Mouse (Mus musculus) spleen, postnatal 4 days (tissue): ENCODE results near the gene Pdgfb.

Source experiments
- DNase-seq, 2 experiments: peaks; one replicate each; pipeline ENCODE4 v3.0.0; 2022; ENCODE audit warnings: low spot score in 2 of 2

Gene Pdgfb

GRCm38 (mm10) chr15:80034366-80034765 is 19.6 kb upstream of the Pdgfb start:
- no peak for DNase-seq

DNA sequence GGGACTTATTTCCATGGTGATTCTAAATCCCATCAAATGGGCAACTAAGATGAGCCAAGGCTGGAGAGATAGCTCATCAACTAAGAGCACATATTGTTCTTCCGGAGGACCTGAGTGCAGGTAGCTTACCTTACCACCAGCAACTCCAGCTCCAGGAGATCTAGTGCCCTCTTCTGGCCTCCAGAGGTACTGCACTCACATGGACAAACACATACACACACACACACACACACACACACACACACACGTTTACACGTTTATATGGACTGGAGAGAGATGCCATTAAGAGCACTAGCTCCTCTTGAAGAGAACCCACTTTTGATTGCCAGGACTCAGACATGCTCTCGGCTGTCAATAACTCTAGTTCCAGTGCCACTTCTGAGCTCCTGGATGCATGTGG is 16.4 kb upstream of the Pdgfb start:
- DNase-seq: no peak

DNA sequence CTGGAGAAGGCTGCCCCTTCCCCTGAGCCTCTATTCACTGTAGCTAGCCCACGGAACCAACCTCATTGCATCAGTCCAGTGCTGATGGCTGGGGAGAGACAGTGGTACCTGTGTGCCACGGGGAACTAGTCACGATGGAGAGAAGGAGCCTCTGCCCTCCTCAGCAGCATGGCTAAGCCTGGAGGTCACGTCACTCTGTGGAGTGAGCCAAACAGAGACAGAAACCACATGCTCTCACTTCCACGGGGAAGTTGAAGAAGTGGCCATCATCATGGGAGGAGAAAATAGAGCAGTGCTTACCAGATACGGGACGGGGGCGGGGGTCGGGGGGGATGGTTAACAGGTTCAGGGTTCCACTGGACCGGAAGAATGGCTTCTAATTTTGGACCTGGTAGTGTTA is 15.6 kb upstream of the Pdgfb start:
- DNase-seq: no peak

GRCm38 (mm10) chr15:80028862-80029261 is 14.1 kb upstream of the Pdgfb start:
- no peak for DNase-seq

DNA sequence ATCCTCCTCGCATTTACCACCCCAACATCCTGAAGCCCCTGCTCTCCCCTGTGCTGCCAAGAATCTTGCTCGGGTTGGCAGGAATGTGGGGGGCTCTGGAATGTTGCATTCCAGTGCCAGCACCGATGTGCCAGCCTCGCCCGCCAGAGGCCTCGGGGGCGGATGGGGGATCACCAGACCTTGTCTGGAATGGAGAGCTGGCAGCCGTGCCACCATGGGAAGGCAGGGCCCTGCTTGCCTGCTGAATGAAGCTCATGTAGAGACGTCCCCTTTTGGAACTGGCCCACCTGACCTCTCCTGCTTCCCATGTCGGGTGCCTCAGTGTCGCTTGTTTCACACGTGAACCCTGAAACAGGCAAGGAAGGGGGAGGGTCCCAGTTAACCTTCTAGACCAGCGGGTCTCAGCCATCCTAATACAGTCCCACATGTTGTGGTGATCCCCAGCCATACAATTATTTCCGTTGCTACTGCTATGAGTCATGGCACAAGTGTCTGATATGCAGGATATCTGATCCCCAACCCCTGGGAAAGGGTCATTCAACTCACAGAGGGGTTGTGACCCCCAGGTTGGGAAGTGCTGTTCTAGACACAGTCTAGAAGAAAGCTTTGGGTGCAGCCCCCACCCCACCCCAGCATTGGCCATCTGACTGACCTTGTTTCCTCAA is 12.0 kb upstream of the Pdgfb start:
- no peak for DNase-seq

- DNase-seq: no peak
These were observed 11.3 kb upstream of the Pdgfb start for GRCm38 (mm10) chr15:80026061-80026460.

DNA sequence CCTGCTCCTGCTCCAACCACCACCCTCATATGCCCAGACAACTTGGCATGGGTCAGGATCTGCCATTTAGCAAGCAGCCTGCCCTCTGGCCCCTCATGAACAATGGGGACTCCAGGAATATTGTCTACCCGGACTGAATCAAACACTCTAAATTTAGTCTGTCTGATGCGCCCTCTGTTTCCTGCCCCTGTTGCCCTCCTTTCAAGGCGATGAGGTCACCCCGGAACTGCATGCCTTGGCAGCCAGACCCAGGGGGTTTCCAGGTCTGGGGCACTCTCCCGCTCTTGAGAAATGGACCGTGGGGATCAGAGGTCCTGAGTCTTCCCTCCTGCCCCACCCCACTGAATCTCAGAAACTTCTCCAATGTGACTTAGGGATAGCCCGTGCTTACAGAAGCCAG is 10.8 kb upstream of the Pdgfb start:
- no peak for DNase-seq

DNA sequence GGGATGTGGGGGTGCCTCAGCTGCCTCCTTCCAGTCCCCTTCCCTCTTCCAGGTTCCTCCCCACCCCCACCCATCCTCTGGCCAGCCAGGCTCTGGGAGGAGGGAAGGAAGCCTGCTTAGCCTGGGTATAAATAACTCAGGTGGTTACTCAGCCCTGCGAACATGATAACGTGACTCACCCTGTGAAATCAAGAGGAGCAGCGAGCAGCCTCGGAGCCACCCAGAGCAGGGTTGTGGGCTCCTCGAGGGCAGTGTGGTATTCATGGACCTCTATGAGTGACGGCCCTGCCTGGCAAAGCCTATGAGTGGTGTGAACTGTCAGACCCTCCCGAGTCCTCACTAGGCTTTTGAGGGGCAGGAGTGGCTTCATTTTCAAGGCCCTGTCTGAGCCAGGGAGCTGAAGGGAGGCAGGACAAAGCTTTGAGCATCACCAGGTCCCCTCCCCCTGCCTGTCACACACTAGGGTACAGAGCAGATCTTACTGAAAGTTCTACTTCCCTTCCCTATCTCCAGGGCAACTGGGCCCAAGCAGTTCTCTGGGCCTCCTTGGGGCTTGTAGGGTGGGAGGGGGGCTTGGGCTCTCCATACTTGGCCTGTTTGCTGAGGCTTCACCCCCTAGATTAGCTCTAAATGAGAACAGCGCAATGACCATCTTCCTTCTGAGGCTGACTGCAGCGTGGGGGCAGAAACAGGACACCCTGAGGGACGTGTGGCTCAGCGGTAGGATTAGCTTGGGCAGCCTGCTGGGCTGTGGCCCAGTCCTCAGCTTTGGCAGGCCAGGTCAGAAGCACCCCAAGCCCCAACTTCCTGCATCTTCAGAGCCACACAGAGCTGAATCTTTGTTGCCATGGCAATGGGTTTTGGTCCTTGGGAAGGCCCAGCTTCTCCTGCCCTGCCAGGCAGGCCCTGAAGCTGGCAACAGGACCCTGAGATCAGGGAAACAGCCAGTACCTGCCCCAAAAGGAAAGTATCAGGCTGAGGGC is 9.8 kb upstream of the Pdgfb start:
- no peak for DNase-seq

DNA sequence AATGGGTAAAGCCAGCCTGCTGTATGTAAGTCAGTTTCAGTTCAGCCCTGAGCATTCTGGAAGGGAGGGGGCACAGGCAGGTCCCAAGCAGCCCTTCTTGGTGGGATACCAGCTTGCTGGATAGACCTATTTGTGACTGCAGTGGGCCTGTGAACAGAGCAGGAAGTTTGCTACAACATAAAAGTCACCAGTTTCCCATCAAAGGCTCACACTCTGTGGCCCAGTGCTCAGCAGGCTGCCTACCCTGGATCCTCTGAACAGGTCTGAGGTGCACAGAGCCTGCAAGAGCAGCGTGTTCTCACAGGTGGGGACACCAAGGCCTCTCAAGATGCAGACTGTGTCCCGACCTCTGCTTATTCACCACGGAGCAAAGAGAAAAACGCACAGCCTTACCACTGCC is 5.7 kb upstream of the Pdgfb start:
- DNase-seq: no peak

GRCm38 (mm10) chr15:80019625-80020024 is 4.8 kb upstream of the Pdgfb start:
- no peak for DNase-seq

DNA sequence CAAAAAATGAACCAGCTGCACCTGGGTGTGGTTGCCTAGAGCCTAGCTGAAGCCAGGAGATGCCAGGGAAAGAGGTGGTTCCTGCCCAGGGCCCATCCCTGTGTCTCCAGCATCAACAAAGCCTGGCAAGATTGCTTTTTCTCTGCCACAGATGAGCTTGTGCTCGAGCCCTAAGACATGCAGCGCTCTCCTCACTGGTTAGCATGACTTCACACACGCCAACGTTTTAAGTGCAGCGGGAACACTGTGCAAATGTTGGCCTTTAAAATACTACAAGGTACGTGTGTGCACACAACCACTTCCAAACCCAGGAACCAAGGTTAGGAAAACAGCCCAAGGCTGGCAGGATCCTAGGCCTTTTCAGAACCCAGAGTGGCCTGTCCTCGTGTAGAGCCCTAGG is 4.4 kb upstream of the Pdgfb start:
- DNase-seq: no peak

GRCm38 (mm10) chr15:80016563-80017301 is 2.0 kb upstream of the Pdgfb start:
- no peak for DNase-seq

DNA sequence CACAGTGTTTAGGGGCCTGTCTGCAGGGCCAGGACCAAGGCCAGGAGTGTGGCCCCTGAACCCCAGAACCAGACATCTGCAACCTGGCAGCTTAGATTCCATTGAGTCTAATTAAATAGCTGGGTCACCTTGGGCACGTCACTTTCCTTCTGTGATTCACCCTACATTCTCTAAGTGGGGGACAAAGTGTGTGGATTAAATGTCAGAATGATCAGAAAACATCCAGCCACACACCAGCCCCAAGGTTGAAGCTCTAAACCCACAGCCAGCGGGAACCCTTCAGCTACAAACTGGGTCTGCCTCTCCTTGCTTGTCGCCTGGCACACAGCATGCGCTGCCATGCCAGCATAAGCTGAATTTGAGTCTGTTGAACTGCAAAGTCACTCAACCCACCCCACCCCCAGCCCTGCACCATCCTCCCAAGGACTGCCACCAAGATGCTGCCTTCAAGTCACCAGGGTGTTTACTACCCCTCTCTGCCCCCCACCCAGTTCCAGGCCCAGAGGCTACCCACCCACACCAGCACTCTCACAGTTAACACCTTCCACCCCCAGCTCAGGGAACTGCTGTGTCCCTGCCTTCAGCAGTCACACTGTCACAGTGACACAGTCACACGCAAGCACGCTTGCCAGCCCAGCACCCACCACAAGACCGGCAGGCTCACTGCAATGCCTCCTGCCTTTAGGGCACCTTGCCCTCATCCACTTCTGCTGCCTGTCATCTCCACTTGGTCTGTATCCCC is 605 bp upstream of the Pdgfb start:
- no peak for DNase-seq

DNA sequence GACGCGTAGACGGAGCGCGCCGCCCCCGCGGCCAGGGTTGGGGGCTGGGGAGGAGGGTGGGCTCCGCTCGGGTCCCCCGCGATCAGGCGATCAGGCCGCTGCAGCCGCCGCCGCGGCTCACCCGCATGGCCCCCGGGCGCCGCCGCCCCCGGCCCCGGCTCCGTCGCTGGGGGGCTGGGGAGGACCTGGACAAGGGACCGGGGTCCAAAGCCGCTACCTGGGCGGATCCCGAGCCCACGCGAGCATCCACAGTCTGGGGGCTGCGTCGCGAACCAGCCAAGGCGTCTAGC is 801 bp downstream of the Pdgfb start:
- DNase-seq: no peak

GRCm38 (mm10) chr15:80013256-80014030 is 1.3 kb downstream of the Pdgfb start:
- DNase-seq: no peak

DNA sequence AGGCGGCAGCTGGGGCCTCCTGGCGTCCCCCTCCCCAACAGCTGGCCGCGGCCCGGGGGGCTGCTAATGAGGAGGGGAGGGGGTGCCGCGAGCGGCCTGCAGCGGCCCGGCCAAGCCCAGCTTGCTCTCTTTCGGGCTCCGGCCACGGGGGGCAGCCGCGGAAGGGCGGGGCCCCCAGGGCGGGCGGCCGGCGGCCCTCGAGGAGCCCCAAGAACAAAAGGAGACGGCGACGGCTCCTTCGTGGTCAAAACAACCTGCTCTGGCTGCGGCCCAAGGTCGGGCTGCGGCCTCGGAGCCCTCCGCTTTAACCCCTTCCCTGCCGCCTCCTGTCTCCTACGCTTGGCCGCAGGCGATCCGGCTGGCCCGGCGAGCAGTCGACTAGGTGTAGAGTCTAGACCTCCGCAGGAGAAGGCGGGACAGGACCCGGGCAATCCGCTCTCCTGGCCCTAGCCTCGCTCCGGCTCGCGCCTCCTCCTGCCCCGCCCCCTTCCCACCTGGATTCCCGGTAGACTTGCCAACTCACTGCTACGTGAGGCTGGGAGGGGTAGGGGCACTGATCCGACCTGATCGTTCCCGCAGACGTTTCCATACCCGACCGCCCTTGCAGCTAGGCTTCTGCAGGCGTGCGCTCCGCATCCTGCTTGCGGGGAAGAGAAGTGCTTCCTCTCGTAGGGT is 2.1 kb downstream of the Pdgfb start:
- DNase-seq: no peak

- DNase-seq: no peak
These were observed 2.8 kb downstream of the Pdgfb start for GRCm38 (mm10) chr15:80011778-80012526.

DNA sequence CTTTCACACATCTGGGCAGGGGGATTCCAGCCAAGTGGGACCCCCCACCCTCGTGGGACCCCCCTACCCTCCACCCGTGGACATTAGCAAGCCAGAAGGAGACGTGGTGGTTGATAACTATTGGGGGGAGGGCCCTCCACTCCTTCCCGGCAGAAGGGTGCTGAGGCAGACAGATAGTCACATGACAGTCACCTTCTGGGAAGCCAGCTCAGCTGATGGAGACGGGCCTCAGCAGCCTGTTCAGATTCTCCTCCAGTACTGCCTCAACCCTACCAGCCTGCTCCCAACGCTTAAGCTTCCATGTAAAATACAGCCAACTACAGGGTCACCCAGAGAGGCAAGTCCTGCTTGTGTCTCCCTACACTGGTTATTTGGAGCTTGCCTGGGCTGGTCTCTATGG is 3.6 kb downstream of the Pdgfb start:
- no peak for DNase-seq

DNA sequence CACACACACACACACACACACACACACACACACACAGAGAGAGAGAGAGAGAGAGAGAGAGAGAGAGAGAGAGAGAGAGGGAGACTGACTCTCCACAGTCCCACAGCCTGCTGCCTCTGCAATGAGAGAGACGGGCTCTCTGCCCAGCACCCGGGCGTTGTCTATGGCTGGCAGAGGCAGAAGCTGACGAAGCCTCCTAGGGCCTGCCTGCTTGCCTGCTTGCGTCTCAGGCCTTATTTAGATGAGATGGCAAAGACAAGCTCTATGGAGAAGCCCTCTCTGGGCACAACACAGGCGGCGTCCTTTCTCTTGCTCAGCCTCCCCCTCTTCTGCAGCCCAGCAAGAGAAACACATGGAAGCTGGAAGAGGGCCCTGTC is 4.6 kb downstream of the Pdgfb start:
- no peak for DNase-seq
